Mouse (Mus musculus) inflammation-experienced regulatory T-cells, adult 6 months (primary cell): ENCODE measurements around the gene Mfsd4a. TPM values are rescaled to one million over a fixed set of nuclear protein-coding genes. Genes with fewer than 3 reads are reported as not detected.

Source experiments
- ATAC-seq: one replicate; pipeline ENCODE4 v1.8.0; 2017
- polyA plus RNA-seq, 3 experiments: library from polyadenylated mRNA; unstranded; fragments of 100-300 nt; shearing (Covaris generic); gene quantifications; one replicate each; pipeline ENCODE4 v1.2.1; 2017

The Mfsd4a gene
- polyA plus RNA-seq, 3 experiments from 2014 or later: 34.3 to 43.4 (median 41.3) TPM

GRCm38 (mm10) chr1:132065475-132066172, 2.2 kb downstream of the Mfsd4a start:
- no peak for ATAC-seq

GRCm38 (mm10) chr1:132065001-132065400, 2.9 kb downstream of the Mfsd4a start:
- ATAC-seq: no peak

- no peak for ATAC-seq
These were observed 4.8 kb downstream of the Mfsd4a start for GRCm38 (mm10) chr1:132063096-132063495.

- ATAC-seq: no peak
These were observed 5.9 kb downstream of the Mfsd4a start for GRCm38 (mm10) chr1:132061750-132062541.

GRCm38 (mm10) chr1:132060036-132060769, 7.7 kb downstream of the Mfsd4a start:
- ATAC-seq: no peak

- no peak for ATAC-seq
These were observed 9.3 kb downstream of the Mfsd4a start for GRCm38 (mm10) chr1:132058558-132058957.

GRCm38 (mm10) chr1:132055054-132055664, 12.7 kb downstream of the Mfsd4a start:
- no peak for ATAC-seq

- ATAC-seq: no peak
These were observed 13.5 kb downstream of the Mfsd4a start for GRCm38 (mm10) chr1:132054387-132054786.

- no peak for ATAC-seq
These were observed 16.1 kb downstream of the Mfsd4a start for GRCm38 (mm10) chr1:132051746-132052145.

GRCm38 (mm10) chr1:132046143-132046735, 21.6 kb downstream of the Mfsd4a start:
- ATAC-seq: peak; percentile 90

- ATAC-seq: no peak
These were observed 24.1 kb downstream of the Mfsd4a start for GRCm38 (mm10) chr1:132043759-132044158.

- no peak for ATAC-seq
These were observed 27.7 kb downstream of the Mfsd4a start for GRCm38 (mm10) chr1:132040201-132040621.

GRCm38 (mm10) chr1:132038753-132039152, 29.1 kb downstream of the Mfsd4a start:
- peak; percentile 70 for ATAC-seq

GRCm38 (mm10) chr1:132037746-132038145, 30.1 kb downstream of the Mfsd4a start:
- ATAC-seq: no peak

- no peak for ATAC-seq
These were observed 35.7 kb downstream of the Mfsd4a start for GRCm38 (mm10) chr1:132032172-132032571.

GRCm38 (mm10) chr1:132030574-132030973, 37.3 kb downstream of the Mfsd4a start:
- ATAC-seq: no peak

GRCm38 (mm10) chr1:132028413-132028812, 39.4 kb downstream of the Mfsd4a start:
- no peak for ATAC-seq

GRCm38 (mm10) chr1:132027978-132028377, 39.9 kb downstream of the Mfsd4a start:
- ATAC-seq: no peak

- no peak for ATAC-seq
These were observed 40.8 kb downstream of the Mfsd4a start for GRCm38 (mm10) chr1:132026925-132027646.

- ATAC-seq: no peak
These were observed 45.8 kb downstream of the Mfsd4a start for GRCm38 (mm10) chr1:132022107-132022506.

GRCm38 (mm10) chr1:132019876-132020275, 48.0 kb downstream of the Mfsd4a start:
- ATAC-seq: no peak

GRCm38 (mm10) chr1:132016691-132017090, 51.2 kb downstream of the Mfsd4a start:
- no peak for ATAC-seq
